Mouse (Mus musculus): Measurements from ENCODE around the gene Acod1. TPM values are rescaled to one million over a fixed set of nuclear protein-coding genes. Genes with fewer than 3 reads are reported as not detected.

The Acod1 gene
- polyA plus RNA-seq, 1 experiment from 2014 or later, result not detected

DNA sequence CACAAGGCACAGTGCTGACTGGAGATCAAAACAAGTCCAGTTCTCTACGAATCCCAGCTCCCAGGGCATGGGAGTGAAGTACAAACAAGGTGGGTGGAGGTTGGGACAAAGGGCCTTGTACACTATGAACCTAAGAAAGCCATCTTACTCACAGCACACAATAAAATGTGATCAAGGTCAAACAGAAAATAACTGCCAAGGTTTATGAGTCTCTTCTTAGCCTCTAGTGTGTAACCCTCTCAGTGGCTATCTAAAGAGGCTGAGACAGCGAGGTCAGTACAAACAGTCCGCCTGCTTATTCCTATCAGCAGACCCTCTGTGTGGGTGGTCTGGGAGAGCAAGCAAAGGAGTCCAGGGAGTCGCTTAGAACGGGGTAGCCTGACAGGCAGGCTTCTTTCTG lies 41.1 kb downstream of the Acod1 start:
- no peaks in the 10 kb centered on the region for H3K4me1 ChIP-seq (replicated peaks; ENCODE audit: control insufficient read depth, insufficient read depth)
- no peak; the same call in 1 of the 2 replicates for ATAC-seq (ENCODE audit: low FRiP score, low TSS enrichment)
- no peak for TF ChIP-seq EP300 (optimal IDR thresholded peaks at IDR 0.05)
- TF ChIP-seq CTCF (IDR thresholded peaks at IDR 0.05; ENCODE audit: low read depth), result no peak
- no peak overlapping the region for H3K4me3 ChIP-seq (ENCODE audit: low read depth, low read length)
- no peak overlapping the region for H3K27ac ChIP-seq (replicated peaks)
- 69% methylated on average over 5 of the region's 5 CpGs for WGBS
- no peak overlapping the region for H3K4me2 ChIP-seq (replicated peaks; ENCODE audit: low read depth)
- no peaks in the 10 kb centered on the region for H3K27me3 ChIP-seq (ENCODE audit: control insufficient read depth, insufficient read depth, low read length)
- H3K9ac ChIP-seq (ENCODE audit: low read length), result no peak overlapping the region
- DNase-seq (ENCODE audit: low spot score), result no peak
- H3K36me3 ChIP-seq (ENCODE audit: control insufficient read depth, insufficient read depth, low read length), result peaks cover 6% of the 10 kb centered on the region; the same call in 1 of the 2 replicates
- no peaks in the 10 kb centered on the region for H3K9me3 ChIP-seq (ENCODE audit: control insufficient read depth, low read length)

DNA sequence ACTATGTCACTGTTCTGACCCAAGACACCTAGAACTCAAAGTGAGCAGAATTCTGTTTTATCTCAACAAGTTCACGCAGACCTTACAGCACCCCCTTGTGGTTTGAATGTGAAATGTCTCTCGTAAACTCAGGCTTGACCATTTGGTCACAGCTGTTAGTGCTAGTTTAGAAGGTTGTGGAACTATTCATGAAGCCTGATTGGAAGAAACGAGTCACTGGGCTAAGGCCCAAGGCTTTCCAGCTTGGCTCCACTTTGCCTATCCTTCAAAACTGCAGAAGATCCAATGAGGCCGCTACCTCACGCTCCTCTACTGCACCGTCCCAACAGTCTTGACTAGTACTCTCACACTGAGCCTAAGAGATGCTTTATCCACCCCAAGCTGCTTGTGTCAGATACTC lies 41.8 kb downstream of the Acod1 start:
- Histone ChIP-seq H3K36me3 (ENCODE audit: control insufficient read depth, insufficient read depth, low read length) (peaks cover 6% of the 10 kb centered on the region; the same call in 1 of the 2 replicates), H3K4me3 (ENCODE audit: low read depth, low read length) (no peak overlapping the region), H3K27me3 (ENCODE audit: control insufficient read depth, insufficient read depth, low read length) (no peaks in the 10 kb centered on the region), H3K27ac (replicated peaks) (no peak overlapping the region), H3K9ac (ENCODE audit: low read length) (no peak overlapping the region), H3K9me3 (ENCODE audit: control insufficient read depth, low read length) (no peaks in the 10 kb centered on the region), H3K4me2 (replicated peaks; ENCODE audit: low read depth) (no peak overlapping the region), H3K4me1 (replicated peaks; ENCODE audit: control insufficient read depth, insufficient read depth) (no peaks in the 10 kb centered on the region; the same call in 1 of the 2 replicates)
- WGBS, result 55% methylated on average over 6 of the region's 6 CpGs
- ATAC-seq (ENCODE audit: low FRiP score, low TSS enrichment) (peak; percentile 58; the same call in 1 of the 2 replicates), DNase-seq (ENCODE audit: low spot score) (peak; percentile 36)
- TF ChIP-seq CTCF (IDR thresholded peaks at IDR 0.05; ENCODE audit: low read depth), result peak; percentile 86
- no peak for TF ChIP-seq EP300 (optimal IDR thresholded peaks at IDR 0.05)

- DNase-seq (ENCODE audit: low spot score) (no peak), ATAC-seq (ENCODE audit: low FRiP score, low TSS enrichment) (no peak)
- Histone ChIP-seq H3K9ac (ENCODE audit: low read length) (no peak overlapping the region), H3K4me1 (replicated peaks; ENCODE audit: control insufficient read depth, insufficient read depth) (no peaks in the 10 kb centered on the region; the same call in 1 of the 2 replicates), H3K27me3 (ENCODE audit: control insufficient read depth, insufficient read depth, low read length) (no peaks in the 10 kb centered on the region), H3K4me3 (ENCODE audit: low read depth, low read length) (no peak overlapping the region), H3K4me2 (replicated peaks; ENCODE audit: low read depth) (no peak overlapping the region), H3K36me3 (ENCODE audit: control insufficient read depth, insufficient read depth, low read length) (peaks cover 5% of the 10 kb centered on the region), H3K9me3 (ENCODE audit: control insufficient read depth, low read length) (no peaks in the 10 kb centered on the region), H3K27ac (replicated peaks) (no peak overlapping the region)
- WGBS, result 79% methylated on average over 3 of the region's 3 CpGs
- TF ChIP-seq CTCF (IDR thresholded peaks at IDR 0.05; ENCODE audit: low read depth) (no peak), EP300 (optimal IDR thresholded peaks at IDR 0.05) (no peak)
Measured at GRCm38 (mm10) chr14:103093236-103093635, 46.5 kb downstream of the Acod1 start.

DNA sequence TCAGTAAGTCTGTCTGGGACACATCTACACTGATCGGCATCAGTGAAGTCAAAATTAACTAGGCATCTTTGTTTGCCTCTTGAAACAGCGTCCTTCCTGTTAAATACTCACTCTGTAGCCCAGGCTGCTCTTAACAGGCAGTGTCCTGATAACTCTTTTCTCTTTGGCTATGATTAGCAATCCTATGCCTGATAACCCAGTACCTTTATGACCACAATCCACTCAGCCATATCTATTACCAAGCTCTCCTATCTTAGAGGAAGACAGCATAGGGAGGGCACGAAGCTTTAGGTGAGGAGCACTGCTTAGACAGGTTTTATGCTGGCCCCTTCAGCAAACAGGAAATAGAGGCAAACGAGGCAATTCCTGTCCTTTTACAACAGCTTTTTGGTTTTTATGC lies 46.9 kb downstream of the Acod1 start:
- DNase-seq (ENCODE audit: low spot score) (no peak), ATAC-seq (ENCODE audit: low FRiP score, low TSS enrichment) (0 out of 2 replicates have a peak, but pooled peaks have one; percentile 16)
- H3K9me3 ChIP-seq (ENCODE audit: control insufficient read depth, low read length), result no peaks in the 10 kb centered on the region
- H3K27ac ChIP-seq (replicated peaks), result no peak overlapping the region
- 41% methylated on average over 4 of the region's 4 CpGs for WGBS
- peaks cover 5% of the 10 kb centered on the region for H3K36me3 ChIP-seq (ENCODE audit: control insufficient read depth, insufficient read depth, low read length)
- no peak overlapping the region for H3K4me2 ChIP-seq (replicated peaks; ENCODE audit: low read depth)
- H3K9ac ChIP-seq (ENCODE audit: low read length), result no peak overlapping the region
- TF ChIP-seq EP300 (optimal IDR thresholded peaks at IDR 0.05) (no peak), CTCF (IDR thresholded peaks at IDR 0.05; ENCODE audit: low read depth) (no peak)
- H3K27me3 ChIP-seq (ENCODE audit: control insufficient read depth, insufficient read depth, low read length), result no peaks in the 10 kb centered on the region
- no peaks in the 10 kb centered on the region; the same call in 1 of the 2 replicates for H3K4me1 ChIP-seq (replicated peaks; ENCODE audit: control insufficient read depth, insufficient read depth)
- H3K4me3 ChIP-seq (ENCODE audit: low read depth, low read length), result no peak overlapping the region

- no peaks in the 10 kb centered on the region; the same call in 1 of the 2 replicates for H3K4me1 ChIP-seq (replicated peaks; ENCODE audit: control insufficient read depth, insufficient read depth)
- no peak overlapping the region for H3K4me2 ChIP-seq (replicated peaks; ENCODE audit: low read depth)
- TF ChIP-seq EP300 (optimal IDR thresholded peaks at IDR 0.05), result no peak
- TF ChIP-seq CTCF (IDR thresholded peaks at IDR 0.05; ENCODE audit: low read depth), result no peak
- no peaks in the 10 kb centered on the region for H3K9me3 ChIP-seq (ENCODE audit: control insufficient read depth, low read length)
- no peaks in the 10 kb centered on the region for H3K27me3 ChIP-seq (ENCODE audit: control insufficient read depth, insufficient read depth, low read length)
- 88% methylated on average over 8 of the region's 8 CpGs for WGBS
- no peak for DNase-seq (ENCODE audit: low spot score)
- no peak for ATAC-seq (ENCODE audit: low FRiP score, low TSS enrichment)
- no peak overlapping the region for H3K4me3 ChIP-seq (ENCODE audit: low read depth, low read length)
- H3K9ac ChIP-seq (ENCODE audit: low read length), result no peak overlapping the region
- no peak overlapping the region for H3K27ac ChIP-seq (replicated peaks)
- H3K36me3 ChIP-seq (ENCODE audit: control insufficient read depth, insufficient read depth, low read length), result peaks cover 5% of the 10 kb centered on the region
Measured at GRCm38 (mm10) chr14:103095036-103095435, 48.3 kb downstream of the Acod1 start.

- H3K9ac ChIP-seq (ENCODE audit: low read length), result no peak overlapping the region
- H3K4me1 ChIP-seq (replicated peaks; ENCODE audit: control insufficient read depth, insufficient read depth), result no peaks in the 10 kb centered on the region; the same call in 1 of the 2 replicates
- no peak overlapping the region for H3K4me2 ChIP-seq (replicated peaks; ENCODE audit: low read depth)
- DNase-seq (ENCODE audit: low spot score), result no peak
- no peaks in the 10 kb centered on the region for H3K27me3 ChIP-seq (ENCODE audit: control insufficient read depth, insufficient read depth, low read length)
- WGBS, result 93% methylated on average over 8 of the region's 8 CpGs
- H3K36me3 ChIP-seq (ENCODE audit: control insufficient read depth, insufficient read depth, low read length), result peaks cover 4% of the 10 kb centered on the region
- no peak overlapping the region for H3K27ac ChIP-seq (replicated peaks)
- H3K4me3 ChIP-seq (ENCODE audit: low read depth, low read length), result no peak overlapping the region
- no peak for ATAC-seq (ENCODE audit: low FRiP score, low TSS enrichment)
- no peaks in the 10 kb centered on the region for H3K9me3 ChIP-seq (ENCODE audit: control insufficient read depth, low read length)
- TF ChIP-seq EP300 (optimal IDR thresholded peaks at IDR 0.05), result no peak
- TF ChIP-seq CTCF (IDR thresholded peaks at IDR 0.05; ENCODE audit: low read depth), result no peak
Measured at GRCm38 (mm10) chr14:103095826-103096225, 49.0 kb downstream of the Acod1 start.
